Mouse (Mus musculus) hindbrain, postnatal 0 days (tissue): ENCODE results near the gene Nkg7. TPM values are rescaled to one million over a fixed set of nuclear protein-coding genes. Genes with fewer than 3 reads are reported as not detected.

ENCODE experiments used
- ATAC-seq: fragments of 200-750 bp; cut with Nextera tagmentation; 2 replicates; pipeline ENCODE4 v1.8.0; 2017; ENCODE audit warnings: mild to moderate bottlenecking, moderate TSS enrichment, moderate library complexity
- DNase-seq: peaks from one replicate; pipeline ENCODE4 v3.0.0-alpha.2; 2015; ENCODE audit warnings: low spot score
- H3K27ac ChIP-seq: fragments of 300-500 bp; sonication (generic); 2 replicates; pipeline ENCODE4 v1.5.1; 2014; ENCODE audit warnings: mild to moderate bottlenecking
- H3K27me3 ChIP-seq: fragments of 300-500 bp; sonication (generic); 2 replicates; pipeline ENCODE4 v1.6.1; 2014; ENCODE audit warnings: low read length, mixed read lengths; ENCODE audit not compliant: insufficient read depth
- H3K36me3 ChIP-seq: fragments of 300-500 bp; sonication (generic); 2 replicates; pipeline ENCODE4 v1.6.1; 2014; ENCODE audit warnings: low read length, mixed read lengths; ENCODE audit not compliant: insufficient read depth
- H3K4me1 ChIP-seq: fragments of 300-500 bp; sonication (generic); 2 replicates; pipeline ENCODE4 v1.6.1; 2014; ENCODE audit warnings: antibody characterized with exemption, low read length, mixed read lengths; ENCODE audit not compliant: insufficient read depth
- H3K4me2 ChIP-seq: fragments of 300-500 bp; sonication (generic); 2 replicates; pipeline ENCODE4 v1.6.1; 2014; ENCODE audit warnings: low read depth, mild to moderate bottlenecking, low read length, moderate library complexity, mixed read lengths
- H3K4me3 ChIP-seq: fragments of 300-500 bp; sonication (generic); 2 replicates; pipeline ENCODE4 v1.5.1; 2014; ENCODE audit warnings: low read length
- H3K9ac ChIP-seq: fragments of 300-500 bp; sonication (generic); replicated peaks from 2 replicates; pipeline ENCODE4 v1.6.1; 2014; ENCODE audit warnings: mild to moderate bottlenecking, low read length, moderate library complexity, mixed read lengths
- H3K9me3 ChIP-seq: fragments of 300-500 bp; sonication (generic); 2 replicates; pipeline ENCODE4 v1.6.1; 2016; ENCODE audit warnings: low read length, mixed read lengths
- CTCF ChIP-seq: IDR thresholded peaks from 2 replicates; pipeline ENCODE4 v1.5.1; 2016; ENCODE audit warnings: antibody characterized with exemption, control low read depth, low read depth
- WGBS: fragments of 180-500 bp; shearing (Covaris S2); extraction: QIAGEN DNeasy Blood & Tissue Kit; methylation state at CpG from one replicate; pipeline ENCODE4 v1.1.7; 2014; 5-methylcytosine and 5-hydroxymethylcytosine counted together
- microRNA-seq, 2 experiments: library from miRNA; unstranded; fragments of <30 nt; microRNA quantifications; one replicate each; pipeline ENCODE4; 2016
- polyA plus RNA-seq: library from polyadenylated mRNA; unstranded; fragments of >200 nt; fragmentation: Nextera tagmentation; extraction: Ambion mirVana; gene quantifications from 2 replicates; pipeline ENCODE4 v1.2.1, GENCODE M21; 2015
- total RNA-seq: library from RNA; depleted of rRNA; stranded (reverse); fragments of >200 nt; gene quantifications from 2 replicates; pipeline ENCODE4 v1.2.3, GENCODE M21; 2014; rRNA removed

Nkg7 gene
- total and polyA plus RNA-seq, 2 experiments from 2014 or later, result not detected

DNA sequence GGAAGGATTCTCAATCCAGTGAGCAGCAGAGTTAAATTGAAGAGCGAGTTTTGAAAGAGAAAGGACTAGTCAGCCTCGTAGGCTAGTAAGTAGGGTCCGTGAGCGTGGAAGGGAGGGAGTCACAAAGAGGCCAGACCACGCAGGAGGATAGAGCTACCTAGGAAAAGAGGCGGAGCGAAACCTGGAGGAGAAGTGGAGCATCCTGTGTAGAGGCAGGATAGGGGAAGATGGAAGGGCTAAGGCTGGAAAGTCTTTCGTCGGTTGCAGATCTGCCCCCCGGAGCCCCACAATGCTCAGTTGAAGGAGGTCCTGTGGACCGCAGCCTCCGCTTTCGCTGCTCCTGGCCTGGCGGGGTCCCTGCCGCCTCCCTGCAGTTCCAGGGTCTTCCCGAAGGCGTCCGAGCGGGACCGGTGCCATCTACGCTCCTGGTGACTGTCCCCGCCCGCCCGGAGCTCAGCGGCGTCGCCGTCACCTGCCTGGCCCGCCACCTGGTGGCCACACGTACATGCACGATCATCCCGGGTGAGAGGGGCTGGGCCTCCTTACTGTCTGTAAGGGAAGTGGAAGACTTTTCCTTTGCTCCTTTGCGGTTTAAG is 29.3 kb downstream of the Nkg7 start:
- WGBS, result under 1% methylated on average over 33 of the region's 33 CpGs
- Histone ChIP-seq H3K27me3 (no peaks in the 10 kb centered on the region), H3K27ac (peak overlapping the region; percentile 62; the same call in 1 of the 2 replicates), H3K36me3 (no peaks in the 10 kb centered on the region), H3K9me3 (no peaks in the 10 kb centered on the region), H3K4me2 (peak overlapping the region; percentile 59), H3K4me1 (0 out of 2 replicates have a peak, but pooled peaks cover 4% of the 10 kb centered on the region), H3K9ac (peak overlapping the region; percentile 47), H3K4me3 (peak overlapping the region; percentile 35)
- TF ChIP-seq CTCF, result peak; percentile 95
- ATAC-seq, result peak; percentile 73
- DNase-seq, result peak; percentile 92

DNA sequence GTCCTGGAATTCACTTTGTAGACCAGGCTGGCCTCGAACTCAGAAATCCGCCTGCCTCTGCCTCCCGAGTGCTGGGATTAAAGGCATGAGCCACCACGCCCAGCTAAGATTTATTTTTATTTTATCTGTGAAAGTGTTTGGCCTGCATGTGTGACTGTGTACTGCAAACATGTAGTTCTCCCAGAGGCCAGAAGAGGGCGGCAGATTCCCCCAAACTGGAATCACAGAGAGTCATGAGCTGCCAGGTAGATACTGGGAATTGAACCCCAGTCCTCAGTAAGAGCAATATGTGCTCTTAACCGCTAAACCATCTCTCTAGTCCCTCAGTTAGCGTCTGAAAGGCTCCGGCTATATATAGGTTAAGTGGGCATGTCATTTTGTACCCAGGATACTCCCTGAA is 33.5 kb downstream of the Nkg7 start:
- 0 out of 2 replicates have a peak, but pooled peaks cover under 1% of the 10 kb centered on the region for H3K4me1 ChIP-seq
- H3K36me3 ChIP-seq, result 0 out of 2 replicates have a peak, but pooled peaks cover 2% of the 10 kb centered on the region
- no peak overlapping the region for H3K4me3 ChIP-seq
- ATAC-seq (no peak), DNase-seq (peak; percentile 55)
- no peak overlapping the region for H3K4me2 ChIP-seq
- H3K9me3 ChIP-seq, result no peaks in the 10 kb centered on the region
- no peak overlapping the region for H3K27ac ChIP-seq
- WGBS, result 44% methylated on average over 8 of the region's 8 CpGs
- peak; percentile 70 for TF ChIP-seq CTCF
- no peak overlapping the region for H3K9ac ChIP-seq
- no peaks in the 10 kb centered on the region for H3K27me3 ChIP-seq

DNA sequence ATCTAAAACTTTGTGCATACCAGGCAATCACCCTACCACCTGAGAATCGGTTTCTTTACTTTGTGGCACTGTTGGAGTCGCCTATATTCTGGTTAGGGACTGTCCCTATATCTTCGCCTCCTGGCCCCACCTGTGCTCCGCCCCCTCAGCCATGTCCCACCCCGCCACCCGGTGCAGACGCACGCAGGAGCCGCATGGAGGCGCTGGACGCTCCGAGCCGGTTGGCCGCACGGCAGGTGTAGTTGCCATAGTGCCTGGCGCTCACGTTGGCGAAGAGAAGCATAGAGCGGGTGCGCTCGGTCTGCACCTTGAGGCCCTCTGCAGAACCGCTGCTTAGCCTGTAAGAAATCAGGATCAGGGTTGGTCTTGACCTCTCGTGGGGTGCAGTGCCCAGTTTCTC is 38.8 kb downstream of the Nkg7 start:
- Histone ChIP-seq H3K4me1 (no peaks in the 10 kb centered on the region), H3K27me3 (no peaks in the 10 kb centered on the region), H3K4me2 (no peak overlapping the region), H3K4me3 (no peak overlapping the region), H3K9me3 (no peaks in the 10 kb centered on the region), H3K27ac (no peak overlapping the region), H3K36me3 (0 out of 2 replicates have a peak, but pooled peaks cover 2% of the 10 kb centered on the region), H3K9ac (no peak overlapping the region)
- peak; percentile 56 for TF ChIP-seq CTCF
- 22% methylated on average over 23 of the region's 23 CpGs for WGBS
- DNase-seq (peak; percentile 41), ATAC-seq (peak; percentile 46; the same call in 1 of the 2 replicates)

DNA sequence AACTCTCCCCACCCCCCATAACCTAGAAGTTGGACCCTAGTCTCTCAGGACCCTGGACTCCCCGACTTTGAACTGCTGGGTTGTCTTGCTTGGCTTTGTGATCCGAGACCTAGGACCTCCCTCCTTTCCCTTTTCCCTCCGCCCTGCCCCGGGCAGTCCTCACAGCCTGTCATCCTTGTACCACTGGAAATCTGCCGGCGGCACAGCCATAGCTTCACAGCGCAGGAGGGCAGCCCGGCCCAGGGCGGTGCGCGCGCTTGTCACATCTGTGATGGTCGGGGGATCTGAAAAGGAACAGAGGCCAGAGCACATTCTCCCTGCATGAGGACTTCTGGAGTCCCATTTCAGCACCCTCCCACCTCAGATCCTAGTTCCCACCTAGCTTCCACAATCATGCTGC is 39.5 kb downstream of the Nkg7 start:
- no peak for DNase-seq
- Histone ChIP-seq H3K36me3 (0 out of 2 replicates have a peak, but pooled peaks cover 2% of the 10 kb centered on the region), H3K4me1 (no peaks in the 10 kb centered on the region), H3K9me3 (no peaks in the 10 kb centered on the region), H3K27ac (no peak overlapping the region), H3K4me3 (no peak overlapping the region), H3K9ac (no peak overlapping the region), H3K27me3 (no peaks in the 10 kb centered on the region), H3K4me2 (no peak overlapping the region)
- TF ChIP-seq CTCF, result no peak
- no peak for ATAC-seq
- WGBS, result 19% methylated on average over 13 of the region's 13 CpGs

DNA sequence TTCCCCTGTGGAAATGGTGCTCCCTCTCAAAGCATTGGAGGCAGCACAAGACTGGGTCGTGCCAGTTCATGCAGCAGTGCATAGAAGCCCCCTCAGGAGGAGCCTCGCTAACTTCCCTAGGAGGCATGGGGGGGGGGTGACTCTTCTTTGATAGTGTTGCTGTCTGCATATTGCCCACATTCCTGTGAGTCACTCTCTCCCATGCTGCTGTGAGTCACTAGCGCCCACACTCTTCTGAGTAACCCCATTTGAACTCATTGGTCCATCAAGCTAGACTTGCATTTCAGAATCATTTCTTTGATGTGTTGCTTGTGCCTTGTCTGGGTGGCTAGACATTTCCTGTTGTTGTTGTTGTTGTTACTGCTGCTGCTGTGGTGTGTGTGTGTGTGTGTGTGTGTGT is 44.3 kb downstream of the Nkg7 start:
- TF ChIP-seq CTCF, result no peak
- Histone ChIP-seq H3K36me3 (no peaks in the 10 kb centered on the region), H3K27ac (no peak overlapping the region), H3K27me3 (no peaks in the 10 kb centered on the region), H3K4me2 (no peak overlapping the region), H3K9ac (no peak overlapping the region), H3K4me3 (no peak overlapping the region), H3K4me1 (peaks cover 6% of the 10 kb centered on the region; the same call in 1 of the 2 replicates), H3K9me3 (no peaks in the 10 kb centered on the region)
- 51% methylated on average over 3 of the region's 3 CpGs for WGBS
- no peak for ATAC-seq
- DNase-seq, result no peak

DNA sequence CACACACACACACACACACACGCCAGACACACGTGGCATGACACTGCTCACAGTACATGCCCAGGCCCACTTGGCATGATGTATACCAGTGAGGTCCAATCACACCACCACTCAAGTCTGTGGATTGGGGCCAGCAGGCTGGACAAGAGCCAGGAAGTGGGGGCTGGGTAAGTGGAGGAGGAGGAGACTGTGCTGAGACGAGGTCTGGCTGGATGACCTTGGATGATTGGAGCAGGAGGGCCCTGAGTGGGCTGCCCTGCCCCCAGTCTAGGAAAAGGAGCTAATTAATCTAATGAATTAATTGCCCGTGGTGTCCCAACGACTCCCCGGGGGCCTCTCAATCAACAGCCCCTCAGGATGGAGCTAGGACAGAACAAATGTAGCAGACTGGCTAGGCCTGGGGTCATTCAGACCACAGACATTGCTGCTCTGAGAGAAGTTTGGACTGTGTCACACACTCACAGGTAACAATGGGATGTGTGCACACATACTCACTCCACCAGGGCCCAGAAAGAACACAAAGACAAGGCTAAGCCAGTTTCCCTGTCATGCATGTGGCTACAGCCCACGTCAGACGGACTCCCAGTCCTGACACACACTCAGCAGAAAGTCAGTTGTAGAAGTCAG is 45.3 kb downstream of the Nkg7 start:
- no peak overlapping the region for H3K9ac ChIP-seq
- no peak overlapping the region for H3K4me3 ChIP-seq
- no peak overlapping the region for H3K27ac ChIP-seq
- WGBS, result 34% methylated on average over 8 of the region's 8 CpGs
- DNase-seq (peak; percentile 63), ATAC-seq (peak; percentile 79)
- no peaks in the 10 kb centered on the region for H3K36me3 ChIP-seq
- TF ChIP-seq CTCF, result no peak
- no peaks in the 10 kb centered on the region for H3K27me3 ChIP-seq
- no peak overlapping the region for H3K4me2 ChIP-seq
- H3K4me1 ChIP-seq, result peaks cover 6% of the 10 kb centered on the region; the same call in 1 of the 2 replicates
- no peaks in the 10 kb centered on the region for H3K9me3 ChIP-seq

DNA sequence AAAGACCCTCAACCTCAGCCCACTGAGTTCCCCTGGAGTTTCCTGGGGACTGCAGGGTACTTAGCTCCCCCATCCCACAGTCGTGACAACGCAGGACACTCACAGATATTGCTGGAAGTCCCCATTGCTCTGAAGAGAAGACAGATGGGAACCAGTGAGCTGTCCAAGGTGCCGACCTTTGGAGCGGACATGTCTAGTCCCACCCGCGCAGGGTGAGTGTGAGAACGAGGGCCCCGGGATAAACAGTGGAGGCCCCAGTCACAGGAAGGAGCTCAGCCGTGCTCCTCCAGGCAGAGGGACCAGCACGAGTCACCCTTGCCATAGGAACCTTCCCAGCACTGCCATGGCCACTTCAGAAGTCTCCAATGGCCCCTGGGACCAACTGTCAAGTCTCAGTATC is 46.4 kb downstream of the Nkg7 start:
- Histone ChIP-seq H3K27me3 (no peaks in the 10 kb centered on the region), H3K9me3 (no peaks in the 10 kb centered on the region), H3K4me1 (peaks cover 6% of the 10 kb centered on the region; the same call in 1 of the 2 replicates), H3K9ac (no peak overlapping the region), H3K36me3 (no peaks in the 10 kb centered on the region), H3K4me3 (no peak overlapping the region), H3K27ac (no peak overlapping the region), H3K4me2 (no peak overlapping the region)
- ATAC-seq (no peak), DNase-seq (no peak)
- 31% methylated on average over 10 of the region's 10 CpGs for WGBS
- TF ChIP-seq CTCF, result no peak

Small RNA genes within 50 kb of the gene (microRNA-seq; reads per million reads assigned to microRNA genes)
- 0.53 to 1.4 reads per million in 2 experiments for gene Mir7051

Other genes starting within 250 kb of the Nkg7 start
- gene Zfp715, start 123.8 kb upstream of the Nkg7 start, total RNA-seq, result 14.3 and 21.2 TPM in 2 replicates
- gene Zfp715, start 123.8 kb upstream of the Nkg7 start, polyA plus RNA-seq, result 11.8 and 13.4 TPM in 2 replicates
- gene Siglecf, start 85.7 kb upstream of the Nkg7 start, total RNA-seq, result not detected in 2 replicates
- gene Siglecf, start 85.7 kb upstream of the Nkg7 start, polyA plus RNA-seq, result 0.26 and 0.30 TPM in 2 replicates
- 0.22 TPM in 1 of 2 replicates, not detected in the other for gene Siglecg, start 28.9 kb upstream of the Nkg7 start, total RNA-seq
- not detected in 2 replicates for gene Siglecg, start 28.9 kb upstream of the Nkg7 start, polyA plus RNA-seq
- gene Lim2, start 9.4 kb upstream of the Nkg7 start, total RNA-seq, result not detected in 2 replicates
- not detected in 2 replicates for gene Lim2, start 9.4 kb upstream of the Nkg7 start, polyA plus RNA-seq
- gene Cldnd2, start 3.7 kb downstream of the Nkg7 start, total RNA-seq, result not detected in 2 replicates
- gene Cldnd2, start 3.7 kb downstream of the Nkg7 start, polyA plus RNA-seq, result not detected in 2 replicates
- 42.1 and 42.9 TPM in 2 replicates for gene Etfb, start 7.0 kb downstream of the Nkg7 start, total RNA-seq
- gene Etfb, start 7.0 kb downstream of the Nkg7 start, polyA plus RNA-seq, result 148 and 149 TPM in 2 replicates
- gene Gm45233, start 7.1 kb downstream of the Nkg7 start, total RNA-seq, result 2.6 TPM in 1 of 2 replicates, not detected in the other
- 0.43 and 0.83 TPM in 2 replicates for gene Gm45233, start 7.1 kb downstream of the Nkg7 start, polyA plus RNA-seq
- gene Vsig10l, start 26.1 kb downstream of the Nkg7 start, total RNA-seq, result 15.8 and 20.1 TPM in 2 replicates
- gene Vsig10l, start 26.1 kb downstream of the Nkg7 start, polyA plus RNA-seq, result 23.1 and 25.8 TPM in 2 replicates
- 64.7 and 69.9 TPM in 2 replicates for gene Iglon5, start 53.0 kb downstream of the Nkg7 start, total RNA-seq
- gene Iglon5, start 53.0 kb downstream of the Nkg7 start, polyA plus RNA-seq, result 8.0 and 8.6 TPM in 2 replicates
- 0.05 TPM in 1 of 2 replicates, not detected in the other for gene 4931406B18Rik, start 68.9 kb downstream of the Nkg7 start, total RNA-seq
- not detected in 2 replicates for gene 4931406B18Rik, start 68.9 kb downstream of the Nkg7 start, polyA plus RNA-seq
- 1.4 and 2.0 TPM in 2 replicates for gene Cd33, start 107.4 kb downstream of the Nkg7 start, total RNA-seq
- gene Cd33, start 107.4 kb downstream of the Nkg7 start, polyA plus RNA-seq, result 1.8 and 2.0 TPM in 2 replicates
- gene Zfp658, start 125.2 kb downstream of the Nkg7 start, total RNA-seq, result 8.0 and 8.3 TPM in 2 replicates
- 2.5 and 3.3 TPM in 2 replicates for gene Zfp658, start 125.2 kb downstream of the Nkg7 start, polyA plus RNA-seq
- 10.8 and 11.6 TPM in 2 replicates for gene Zfp719, start 142.5 kb downstream of the Nkg7 start, total RNA-seq
- 4.7 and 5.3 TPM in 2 replicates for gene Zfp719, start 142.5 kb downstream of the Nkg7 start, polyA plus RNA-seq
- gene Zfp819, start 170.1 kb downstream of the Nkg7 start, total RNA-seq, result 1.0 TPM in 1 of 2 replicates, not detected in the other
- 0.40 and 0.62 TPM in 2 replicates for gene Zfp819, start 170.1 kb downstream of the Nkg7 start, polyA plus RNA-seq
- gene Ceacam18, start 197.6 kb downstream of the Nkg7 start, total RNA-seq, result not detected in 2 replicates
- 0.08 TPM in 1 of 2 replicates, not detected in the other for gene Ceacam18, start 197.6 kb downstream of the Nkg7 start, polyA plus RNA-seq
- gene Siglece, start 223.1 kb downstream of the Nkg7 start, total RNA-seq, result not detected in 2 replicates
- gene Siglece, start 223.1 kb downstream of the Nkg7 start, polyA plus RNA-seq, result 0.40 and 0.48 TPM in 2 replicates
- gene Ctu1, start 234.9 kb downstream of the Nkg7 start, total RNA-seq, result 32.4 and 36.4 TPM in 2 replicates
- 14.5 and 14.7 TPM in 2 replicates for gene Ctu1, start 234.9 kb downstream of the Nkg7 start, polyA plus RNA-seq